Mouse (Mus musculus) midbrain, embryonic 16.5 days (tissue): ENCODE measurements around the gene Abat. TPM values are rescaled to one million over a fixed set of nuclear protein-coding genes. Genes with fewer than 3 reads are reported as not detected.

Experiments
- ATAC-seq: fragments of 200-750 bp; cut with Nextera tagmentation; 2 replicates; pipeline ENCODE4 v1.8.0; 2017; ENCODE audit warnings: moderate TSS enrichment
- H3K27ac ChIP-seq: fragments of 300-500 bp; sonication (generic); 2 replicates; pipeline ENCODE4 v1.5.1; 2014; ENCODE audit warnings: mild to moderate bottlenecking, low read length, mixed read lengths
- H3K27me3 ChIP-seq: fragments of 300-500 bp; sonication (generic); 2 replicates; pipeline ENCODE4 v1.6.1; 2014; ENCODE audit warnings: low read depth, low read length, mixed read lengths; ENCODE audit not compliant: control insufficient read depth, insufficient read depth
- H3K36me3 ChIP-seq: fragments of 300-500 bp; sonication (generic); 2 replicates; pipeline ENCODE4 v1.6.1; 2014; ENCODE audit warnings: mild to moderate bottlenecking, low read length, moderate library complexity, mixed read lengths; ENCODE audit not compliant: control insufficient read depth, insufficient read depth
- H3K4me1 ChIP-seq: fragments of 300-500 bp; sonication (generic); 2 replicates; pipeline ENCODE4 v1.6.1; 2014; ENCODE audit warnings: mild to moderate bottlenecking, low read length, mixed read lengths; ENCODE audit not compliant: control insufficient read depth, insufficient read depth
- H3K4me2 ChIP-seq: fragments of 300-500 bp; sonication (generic); 2 replicates; pipeline ENCODE4 v1.6.1; 2014; ENCODE audit warnings: mild to moderate bottlenecking, low read length, mixed read lengths
- H3K4me3 ChIP-seq: fragments of 300-500 bp; sonication (generic); 2 replicates; pipeline ENCODE4 v1.5.1; 2014; ENCODE audit warnings: low read depth, mild to moderate bottlenecking, low read length, moderate library complexity, mixed read lengths
- H3K9ac ChIP-seq: fragments of 300-500 bp; sonication (generic); 2 replicates; pipeline ENCODE4 v1.6.1; 2014; ENCODE audit warnings: low read depth, low read length, mixed read lengths
- H3K9me3 ChIP-seq: fragments of 300-500 bp; sonication (generic); replicated peaks from 2 replicates; pipeline ENCODE4 v1.6.1; 2014; ENCODE audit warnings: mild to moderate bottlenecking, low read length, mixed read lengths; ENCODE audit not compliant: control insufficient read depth, poor library complexity, severe bottlenecking
- WGBS: fragments of 180-500 bp; shearing (Covaris S2); extraction: QIAGEN DNeasy Blood & Tissue Kit; methylation state at CpG from one replicate; pipeline ENCODE4 v1.1.7; 2014; 5-methylcytosine and 5-hydroxymethylcytosine counted together
- polyA plus RNA-seq: library from polyadenylated mRNA; unstranded; fragments of >200 nt; fragmentation: Nextera tagmentation; extraction: Ambion mirVana; gene quantifications from 2 replicates; pipeline ENCODE4 v1.2.1, GENCODE M21; 2015

Gene Abat
- polyA plus RNA-seq, 1 experiment from 2014 or later = 76.8 TPM

GRCm38 (mm10) chr16:8645546-8645945 is 132.3 kb downstream of the Abat start:
- no peak overlapping the region for H3K27ac ChIP-seq
- no peak overlapping the region for H3K9ac ChIP-seq
- no peaks in the 10 kb centered on the region for H3K27me3 ChIP-seq
- H3K4me3 ChIP-seq = no peak overlapping the region
- no peak for ATAC-seq
- WGBS = 82% methylated on average over 6 of the region's 6 CpGs
- H3K36me3 ChIP-seq = peaks cover 27% of the 10 kb centered on the region
- H3K4me1 ChIP-seq = no peaks in the 10 kb centered on the region
- no peak overlapping the region for H3K4me2 ChIP-seq
- no peaks in the 10 kb centered on the region for H3K9me3 ChIP-seq

- Histone ChIP-seq H3K4me2 (no peak overlapping the region), H3K27me3 (no peaks in the 10 kb centered on the region), H3K4me1 (no peaks in the 10 kb centered on the region), H3K27ac (no peak overlapping the region), H3K36me3 (peaks cover 22% of the 10 kb centered on the region), H3K9ac (no peak overlapping the region), H3K9me3 (no peaks in the 10 kb centered on the region), H3K4me3 (no peak overlapping the region)
- WGBS = 92% methylated on average over 3 of the region's 3 CpGs
- no peak for ATAC-seq
Observed at GRCm38 (mm10) chr16:8650007-8650406, 136.8 kb downstream of the Abat start.

DNA sequence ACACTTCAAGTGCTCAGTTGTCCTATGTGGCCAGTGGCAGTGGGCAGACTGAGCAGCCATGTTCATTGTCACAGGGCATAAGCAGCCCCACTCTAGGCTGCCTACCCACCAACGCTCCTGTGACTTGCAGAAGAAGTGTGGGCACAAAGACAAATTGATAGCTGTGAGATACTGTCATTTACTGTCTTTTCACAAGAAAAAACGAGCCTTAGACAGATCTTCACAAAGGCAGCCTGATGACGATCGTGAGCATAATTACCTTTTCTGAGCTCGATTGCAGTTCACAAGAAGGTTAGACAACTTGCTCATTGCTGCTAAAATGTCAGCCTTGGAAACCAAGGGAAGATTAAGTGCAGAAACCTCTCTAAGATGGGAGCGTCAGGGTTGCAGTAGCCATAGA is 141.9 kb downstream of the Abat start:
- Histone ChIP-seq H3K27me3 (no peaks in the 10 kb centered on the region), H3K36me3 (peaks cover 26% of the 10 kb centered on the region), H3K4me1 (no peaks in the 10 kb centered on the region), H3K27ac (no peak overlapping the region), H3K4me3 (no peak overlapping the region), H3K9ac (no peak overlapping the region), H3K4me2 (no peak overlapping the region), H3K9me3 (no peaks in the 10 kb centered on the region)
- no peak for ATAC-seq
- WGBS = 88% methylated on average over 6 of the region's 6 CpGs

GRCm38 (mm10) chr16:8655599-8655998 is 142.4 kb downstream of the Abat start:
- Histone ChIP-seq H3K27ac (no peak overlapping the region), H3K4me2 (no peak overlapping the region), H3K36me3 (peaks cover 30% of the 10 kb centered on the region), H3K9ac (no peak overlapping the region), H3K27me3 (no peaks in the 10 kb centered on the region), H3K4me3 (no peak overlapping the region), H3K9me3 (no peaks in the 10 kb centered on the region), H3K4me1 (no peaks in the 10 kb centered on the region)
- ATAC-seq = no peak
- WGBS = 86% methylated on average over 9 of the region's 9 CpGs

- no peak overlapping the region for H3K27ac ChIP-seq
- no peak overlapping the region for H3K4me3 ChIP-seq
- WGBS = 85% methylated on average over 2 of the region's 2 CpGs
- H3K4me1 ChIP-seq = no peaks in the 10 kb centered on the region
- no peak overlapping the region for H3K9ac ChIP-seq
- no peak overlapping the region for H3K4me2 ChIP-seq
- no peaks in the 10 kb centered on the region for H3K9me3 ChIP-seq
- no peak for ATAC-seq
- peaks cover 31% of the 10 kb centered on the region for H3K36me3 ChIP-seq
- H3K27me3 ChIP-seq = no peaks in the 10 kb centered on the region
Observed at GRCm38 (mm10) chr16:8656256-8656655, 143.0 kb downstream of the Abat start.

- Histone ChIP-seq H3K9ac (no peak overlapping the region), H3K4me3 (no peak overlapping the region), H3K27ac (no peak overlapping the region), H3K36me3 (peaks cover 28% of the 10 kb centered on the region), H3K9me3 (no peaks in the 10 kb centered on the region), H3K4me1 (no peaks in the 10 kb centered on the region), H3K27me3 (no peaks in the 10 kb centered on the region), H3K4me2 (no peak overlapping the region)
- no peak for ATAC-seq
- 80% methylated on average over 4 of the region's 4 CpGs for WGBS
Observed at GRCm38 (mm10) chr16:8658349-8658748, 145.1 kb downstream of the Abat start.

DNA sequence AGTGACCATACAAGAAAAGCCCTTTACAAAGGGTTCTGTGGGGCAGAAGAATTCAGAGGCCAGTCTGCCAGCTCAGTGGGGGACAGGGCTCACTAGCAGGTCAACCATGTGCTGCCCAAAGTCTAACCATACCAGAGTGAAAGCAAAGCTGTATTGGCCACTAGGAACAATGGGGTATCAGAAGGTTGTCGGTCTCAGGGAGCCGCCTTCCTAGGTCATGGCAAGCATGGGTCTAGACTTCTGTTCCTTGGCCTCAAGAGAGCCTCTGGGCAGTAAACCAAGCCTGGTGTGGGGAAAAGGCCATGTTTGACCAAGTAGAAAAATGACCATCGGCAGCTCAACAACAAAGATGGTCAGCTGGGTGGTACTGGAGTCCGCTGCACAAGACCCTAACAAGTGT is 145.5 kb downstream of the Abat start:
- H3K36me3 ChIP-seq = peaks cover 28% of the 10 kb centered on the region
- H3K27me3 ChIP-seq = no peaks in the 10 kb centered on the region
- WGBS = 84% methylated on average over 4 of the region's 4 CpGs
- no peak overlapping the region for H3K4me3 ChIP-seq
- H3K9me3 ChIP-seq = no peaks in the 10 kb centered on the region
- no peak overlapping the region for H3K4me2 ChIP-seq
- no peak overlapping the region for H3K27ac ChIP-seq
- no peak for ATAC-seq
- H3K9ac ChIP-seq = no peak overlapping the region
- H3K4me1 ChIP-seq = no peaks in the 10 kb centered on the region

DNA sequence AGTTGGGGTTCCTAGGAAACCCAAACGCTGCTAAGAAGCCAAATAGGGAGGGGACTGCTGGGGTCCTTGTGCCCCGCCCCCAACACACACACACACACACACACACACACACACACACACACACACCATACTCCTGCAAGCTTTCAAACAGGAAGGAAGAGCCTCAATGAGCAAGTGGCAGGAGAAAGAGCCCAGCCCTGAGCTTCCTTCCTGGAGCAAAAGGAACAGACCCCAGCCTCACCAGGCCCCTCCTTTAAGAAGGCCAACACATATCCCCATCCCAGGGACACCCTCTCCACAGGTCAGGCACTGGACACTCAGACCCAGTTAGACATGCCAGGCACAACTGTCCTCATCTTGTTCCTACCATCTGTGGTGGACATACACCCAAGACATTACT is 149.8 kb downstream of the Abat start:
- no peak overlapping the region for H3K4me2 ChIP-seq
- 94% methylated on average over 2 of the region's 2 CpGs for WGBS
- peaks cover 22% of the 10 kb centered on the region for H3K36me3 ChIP-seq
- peaks cover 10% of the 10 kb centered on the region for H3K4me1 ChIP-seq
- no peak for ATAC-seq
- no peaks in the 10 kb centered on the region for H3K9me3 ChIP-seq
- no peaks in the 10 kb centered on the region for H3K27me3 ChIP-seq
- H3K9ac ChIP-seq = no peak overlapping the region
- no peak overlapping the region for H3K4me3 ChIP-seq
- no peak overlapping the region for H3K27ac ChIP-seq

DNA sequence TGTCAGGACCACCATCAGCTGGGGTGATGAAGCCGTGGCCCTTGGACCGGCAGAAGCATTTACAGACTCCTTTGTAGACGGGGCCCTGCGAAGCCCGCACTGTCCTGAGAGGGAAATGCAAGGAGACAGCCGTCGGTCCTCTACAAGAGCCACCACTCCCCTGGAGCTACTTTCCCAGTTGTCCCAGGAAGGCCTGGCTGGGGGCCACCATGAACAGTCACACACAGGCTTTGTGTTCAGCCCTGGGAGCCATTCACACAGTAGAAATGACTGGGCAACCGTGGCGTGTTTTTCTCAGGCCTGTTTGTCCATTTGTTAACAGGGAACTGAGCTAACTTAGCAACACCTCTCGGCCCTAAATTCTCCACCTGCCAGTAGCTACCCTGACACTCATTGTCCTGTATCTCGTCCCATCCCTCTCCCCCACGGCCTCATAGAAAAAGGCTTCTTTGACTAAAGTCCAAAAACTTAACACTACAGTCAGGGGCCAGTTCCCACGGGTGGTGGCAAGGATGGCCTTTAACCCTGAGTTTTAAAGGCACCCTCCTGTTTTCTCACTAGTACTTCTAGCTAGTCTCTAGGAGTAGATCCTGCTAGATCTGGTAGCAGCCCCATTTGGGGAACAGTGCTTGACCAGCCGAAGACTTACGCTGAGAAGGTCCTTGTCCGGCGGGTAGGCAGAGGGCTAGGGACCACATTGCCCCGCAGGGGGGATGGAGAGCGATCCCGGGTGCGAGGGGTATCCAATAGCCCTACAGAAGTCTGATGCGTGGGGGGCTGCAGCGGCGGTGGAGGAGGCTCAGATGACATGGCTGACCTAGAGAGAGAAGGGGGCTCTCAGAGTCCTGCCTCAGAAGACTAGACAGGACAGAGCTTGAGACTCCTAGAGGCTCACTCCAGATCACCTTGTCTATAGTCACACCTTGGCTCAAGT is 150.6 kb downstream of the Abat start:
- Histone ChIP-seq H3K9me3 (no peaks in the 10 kb centered on the region), H3K36me3 (peaks cover 20% of the 10 kb centered on the region), H3K4me3 (no peak overlapping the region), H3K9ac (no peak overlapping the region), H3K4me1 (peaks cover 19% of the 10 kb centered on the region), H3K27me3 (no peaks in the 10 kb centered on the region), H3K27ac (no peak overlapping the region), H3K4me2 (no peak overlapping the region)
- WGBS = 77% methylated on average over 24 of the region's 24 CpGs
- ATAC-seq = peak; percentile 16; the same call in 1 of the 2 replicates
